Mouse (Mus musculus) midbrain, embryonic 10.5 days (tissue): ENCODE measurements around the gene Fbxw10. TPM values are rescaled to one million over a fixed set of nuclear protein-coding genes. Genes with fewer than 3 reads are reported as not detected.

ENCODE experiments used
- DNase-seq: peaks from one replicate; pipeline ENCODE4 v3.0.0-alpha.2; 2017; ENCODE audit warnings: low spot score
- H3K27ac ChIP-seq: fragments of 300-500 bp; sonication (generic); replicated peaks from 2 replicates; pipeline ENCODE4 v1.5.1; 2016; ENCODE audit warnings: mild to moderate bottlenecking
- H3K27me3 ChIP-seq: fragments of 300-500 bp; sonication (generic); 2 replicates; pipeline ENCODE4 v1.6.1; 2016; ENCODE audit warnings: low read depth, mild to moderate bottlenecking; ENCODE audit not compliant: poor library complexity, severe bottlenecking
- H3K36me3 ChIP-seq: fragments of 300-500 bp; sonication (generic); 2 replicates; pipeline ENCODE4 v1.6.1; 2016; ENCODE audit warnings: mild to moderate bottlenecking, moderate library complexity
- H3K4me1 ChIP-seq: fragments of 300-500 bp; sonication (generic); 2 replicates; pipeline ENCODE4 v1.6.1; 2016
- H3K4me3 ChIP-seq: fragments of 300-500 bp; sonication (generic); 2 replicates; pipeline ENCODE4 v1.5.1; 2016; ENCODE audit warnings: mild to moderate bottlenecking, moderate library complexity
- H3K9me3 ChIP-seq: fragments of 300-500 bp; sonication (generic); replicated peaks from 2 replicates; pipeline ENCODE4 v1.6.1; 2016; ENCODE audit warnings: mild to moderate bottlenecking
- whole genome bisulfite sequencing: fragments of 180-500 bp; shearing (Covaris S2); methylation state at CpG from one replicate; pipeline ENCODE4 v1.1.7; 2016; 5-methylcytosine and 5-hydroxymethylcytosine counted together
- polyA plus RNA-seq: library from polyadenylated mRNA; unstranded; fragments of >200 nt; fragmentation: Nextera tagmentation; extraction: Ambion mirVana; gene quantifications from 2 replicates; pipeline ENCODE4 v1.2.1, GENCODE M21; 2016

The Fbxw10 gene
- polyA plus RNA-seq, 1 experiment from 2014 or later, result 0.41 TPM

- no peaks in the 10 kb centered on the region for H3K9me3 ChIP-seq
- H3K36me3 ChIP-seq, result peaks cover 45% of the 10 kb centered on the region
- H3K4me1 ChIP-seq, result peaks cover 11% of the 10 kb centered on the region
- no peak overlapping the region for H3K27ac ChIP-seq
- DNase-seq, result no peak
- no peaks in the 10 kb centered on the region for H3K27me3 ChIP-seq
- no peak overlapping the region for H3K4me3 ChIP-seq
- WGBS, result 93% methylated on average over 8 of the region's 8 CpGs
Observed at GRCm38 (mm10) chr11:62883407-62883806, 36.5 kb downstream of the Fbxw10 start.

- Histone ChIP-seq H3K27ac (no peak overlapping the region), H3K9me3 (no peaks in the 10 kb centered on the region), H3K4me3 (no peak overlapping the region), H3K36me3 (peaks cover 54% of the 10 kb centered on the region), H3K27me3 (no peaks in the 10 kb centered on the region), H3K4me1 (peaks cover 2% of the 10 kb centered on the region)
- DNase-seq, result no peak
- 87% methylated on average over 5 of the region's 5 CpGs for WGBS
Observed at GRCm38 (mm10) chr11:62885323-62885722, 38.5 kb downstream of the Fbxw10 start.

- H3K27me3 ChIP-seq, result no peaks in the 10 kb centered on the region
- WGBS, result 87% methylated on average over 4 of the region's 4 CpGs
- no peaks in the 10 kb centered on the region for H3K9me3 ChIP-seq
- H3K4me1 ChIP-seq, result no peaks in the 10 kb centered on the region
- no peak overlapping the region for H3K4me3 ChIP-seq
- DNase-seq, result no peak
- H3K36me3 ChIP-seq, result peaks cover 61% of the 10 kb centered on the region
- no peak overlapping the region for H3K27ac ChIP-seq
Observed at GRCm38 (mm10) chr11:62890796-62891195, 43.9 kb downstream of the Fbxw10 start.

GRCm38 (mm10) chr11:62891763-62892162, 44.9 kb downstream of the Fbxw10 start:
- H3K4me1 ChIP-seq, result peaks cover 2% of the 10 kb centered on the region; the same call in 1 of the 2 replicates
- no peak for DNase-seq
- H3K4me3 ChIP-seq, result no peak overlapping the region
- no peaks in the 10 kb centered on the region for H3K9me3 ChIP-seq
- H3K27ac ChIP-seq, result no peak overlapping the region
- H3K27me3 ChIP-seq, result no peaks in the 10 kb centered on the region
- WGBS, result 92% methylated on average over 11 of the region's 11 CpGs
- peaks cover 55% of the 10 kb centered on the region for H3K36me3 ChIP-seq

- Histone ChIP-seq H3K4me1 (peaks cover 5% of the 10 kb centered on the region; the same call in 1 of the 2 replicates), H3K4me3 (no peak overlapping the region), H3K36me3 (no peaks in the 10 kb centered on the region), H3K27ac (no peak overlapping the region), H3K9me3 (no peaks in the 10 kb centered on the region), H3K27me3 (no peaks in the 10 kb centered on the region)
- DNase-seq, result peak; percentile 33
- 40% methylated on average over 12 of the region's 12 CpGs for WGBS
Observed at GRCm38 (mm10) chr11:62901699-62902323, 54.9 kb downstream of the Fbxw10 start.

- no peaks in the 10 kb centered on the region for H3K27me3 ChIP-seq
- no peak for DNase-seq
Observed at GRCm38 (mm10) chr11:62903871-62904495, 57.1 kb downstream of the Fbxw10 start.

GRCm38 (mm10) chr11:62909720-62910306, 62.9 kb downstream of the Fbxw10 start:
- no peak overlapping the region for H3K4me3 ChIP-seq
- no peaks in the 10 kb centered on the region for H3K9me3 ChIP-seq
- peaks cover 10% of the 10 kb centered on the region for H3K4me1 ChIP-seq
- no peak for DNase-seq
- 73% methylated on average over 3 of the region's 3 CpGs for WGBS
- no peak overlapping the region for H3K27ac ChIP-seq
- no peaks in the 10 kb centered on the region for H3K36me3 ChIP-seq
- no peaks in the 10 kb centered on the region for H3K27me3 ChIP-seq

More at GRCm38 (mm10) chr11:62903871-62904495, 57.1 kb downstream of the Fbxw10 start:
- Histone ChIP-seq H3K27ac (no peak overlapping the region), H3K36me3 (no peaks in the 10 kb centered on the region), H3K4me3 (no peak overlapping the region), H3K4me1 (no peaks in the 10 kb centered on the region), H3K9me3 (no peaks in the 10 kb centered on the region)
- 57% methylated on average over 6 of the region's 6 CpGs for WGBS

- 60% methylated on average over 8 of the region's 8 CpGs for WGBS
- H3K4me3 ChIP-seq, result no peak overlapping the region
- H3K9me3 ChIP-seq, result no peaks in the 10 kb centered on the region
- H3K36me3 ChIP-seq, result no peaks in the 10 kb centered on the region
- peaks cover 10% of the 10 kb centered on the region for H3K4me1 ChIP-seq
- no peak for DNase-seq
- peak overlapping the region; percentile 63 for H3K27ac ChIP-seq
- H3K27me3 ChIP-seq, result no peaks in the 10 kb centered on the region
Observed at GRCm38 (mm10) chr11:62911362-62911761, 64.5 kb downstream of the Fbxw10 start.

GRCm38 (mm10) chr11:62913141-62913540, 66.3 kb downstream of the Fbxw10 start:
- DNase-seq, result no peak
- Histone ChIP-seq H3K4me3 (no peak overlapping the region), H3K4me1 (peaks cover 19% of the 10 kb centered on the region), H3K27me3 (no peaks in the 10 kb centered on the region), H3K9me3 (no peaks in the 10 kb centered on the region), H3K27ac (no peak overlapping the region), H3K36me3 (no peaks in the 10 kb centered on the region)
- 85% methylated on average over 2 of the region's 2 CpGs for WGBS

- 65% methylated on average over 6 of the region's 6 CpGs for WGBS
- no peaks in the 10 kb centered on the region; the same call in 1 of the 2 replicates for H3K9me3 ChIP-seq
- H3K4me1 ChIP-seq, result peaks cover 19% of the 10 kb centered on the region
- H3K36me3 ChIP-seq, result no peaks in the 10 kb centered on the region
- H3K27ac ChIP-seq, result no peak overlapping the region
- no peaks in the 10 kb centered on the region for H3K27me3 ChIP-seq
- no peak for DNase-seq
- no peak overlapping the region for H3K4me3 ChIP-seq
Observed at GRCm38 (mm10) chr11:62914532-62914931, 67.7 kb downstream of the Fbxw10 start.

- Histone ChIP-seq H3K27ac (no peak overlapping the region), H3K27me3 (no peaks in the 10 kb centered on the region), H3K9me3 (no peaks in the 10 kb centered on the region; the same call in 1 of the 2 replicates), H3K4me3 (no peak overlapping the region), H3K36me3 (no peaks in the 10 kb centered on the region), H3K4me1 (peaks cover 19% of the 10 kb centered on the region)
- no peak for DNase-seq
- WGBS, result 88% methylated on average over 2 of the region's 2 CpGs
Observed at GRCm38 (mm10) chr11:62915486-62915885, 68.6 kb downstream of the Fbxw10 start.

- Histone ChIP-seq H3K36me3 (no peaks in the 10 kb centered on the region), H3K27ac (no peak overlapping the region), H3K4me1 (peaks cover 22% of the 10 kb centered on the region), H3K9me3 (no peaks in the 10 kb centered on the region; the same call in 1 of the 2 replicates), H3K27me3 (no peaks in the 10 kb centered on the region), H3K4me3 (no peak overlapping the region)
- WGBS, result 41% methylated on average over 2 of the region's 2 CpGs
- DNase-seq, result no peak
Observed at GRCm38 (mm10) chr11:62916765-62917164, 69.9 kb downstream of the Fbxw10 start.
